Mouse (Mus musculus): ENCODE measurements around the gene Tprgl.

- TF ChIP-seq CTCF (IDR thresholded peaks at IDR 0.05): no peak
- no peak for TF ChIP-seq POLR2A (IDR thresholded peaks at IDR 0.05; ENCODE audit: insufficient read depth, low read depth, low read length)
- no peak for TF ChIP-seq EP300 (IDR thresholded peaks at IDR 0.05; ENCODE audit: insufficient read depth, low read depth, low read length)
Measured at GRCm38 (mm10) chr4:154177257-154177656, 16.8 kb upstream of the Tprgl start.

All from heart, adult 2 months (tissue).